Mouse (Mus musculus) lung, embryonic 15.5 days (tissue): ENCODE measurements around the gene Mxi1. TPM values are rescaled to one million over a fixed set of nuclear protein-coding genes. Genes with fewer than 3 reads are reported as not detected.

Source experiments
- ATAC-seq: fragments of 200-750 bp; cut with Nextera tagmentation; 2 replicates; pipeline ENCODE4 v1.8.0; 2017; ENCODE audit warnings: moderate number of reproducible peaks, borderline replicate concordance; ENCODE audit not compliant: low FRiP score, low TSS enrichment; ENCODE audit errors: extremely low read depth
- H3K27ac ChIP-seq: fragments of 300-500 bp; sonication (generic); 2 replicates; pipeline ENCODE4 v1.5.1; 2015; ENCODE audit warnings: moderate library complexity, mild to moderate bottlenecking, inconsistent platforms
- H3K27me3 ChIP-seq: fragments of 300-500 bp; sonication (generic); 2 replicates; pipeline ENCODE4 v1.6.1; 2015; ENCODE audit warnings: inconsistent platforms
- H3K36me3 ChIP-seq: fragments of 300-500 bp; sonication (generic); 2 replicates; pipeline ENCODE4 v1.6.1; 2015; ENCODE audit warnings: inconsistent platforms
- H3K4me1 ChIP-seq: fragments of 300-500 bp; sonication (generic); 2 replicates; pipeline ENCODE4 v1.6.1; 2015; ENCODE audit warnings: inconsistent platforms
- H3K4me2 ChIP-seq: fragments of 300-500 bp; sonication (generic); 2 replicates; pipeline ENCODE4 v1.6.1; 2015; ENCODE audit warnings: inconsistent platforms, mild to moderate bottlenecking, moderate library complexity
- H3K4me3 ChIP-seq: fragments of 300-500 bp; sonication (generic); 2 replicates; pipeline ENCODE4 v1.5.1; 2015; ENCODE audit warnings: mild to moderate bottlenecking, inconsistent platforms
- H3K9ac ChIP-seq: fragments of 300-500 bp; sonication (generic); 2 replicates; pipeline ENCODE4 v1.6.1; 2015; ENCODE audit warnings: inconsistent platforms
- H3K9me3 ChIP-seq: fragments of 300-500 bp; sonication (generic); 2 replicates; pipeline ENCODE4 v1.6.1; 2016; ENCODE audit warnings: inconsistent platforms
- WGBS: fragments of 180-500 bp; shearing (Covaris S2); methylation state at CpG from one replicate; pipeline ENCODE4 v1.1.7; 2015; 5-methylcytosine and 5-hydroxymethylcytosine counted together
- polyA plus RNA-seq: library from polyadenylated mRNA; unstranded; fragments of >200 nt; fragmentation: Nextera tagmentation; extraction: Ambion mirVana; gene quantifications from 2 replicates; pipeline ENCODE4 v1.2.1, GENCODE M21; 2015

The Mxi1 gene
- polyA plus RNA-seq, 1 experiment from 2014 or later: 38.4 TPM

- H3K4me3 ChIP-seq: no peak overlapping the region
- WGBS: 53% methylated on average over 11 of the region's 11 CpGs
- ATAC-seq: no peak
- no peaks in the 10 kb centered on the region for H3K27me3 ChIP-seq
- H3K4me2 ChIP-seq: no peak overlapping the region
- 0 out of 2 replicates have a peak, but pooled peaks cover 7% of the 10 kb centered on the region for H3K4me1 ChIP-seq
- H3K9ac ChIP-seq: no peak overlapping the region
- H3K27ac ChIP-seq: no peak overlapping the region
- no peaks in the 10 kb centered on the region for H3K9me3 ChIP-seq
- H3K36me3 ChIP-seq: no peaks in the 10 kb centered on the region
These were observed 3.6 kb upstream of the Mxi1 start for GRCm38 (mm10) chr19:53306706-53307105.

DNA sequence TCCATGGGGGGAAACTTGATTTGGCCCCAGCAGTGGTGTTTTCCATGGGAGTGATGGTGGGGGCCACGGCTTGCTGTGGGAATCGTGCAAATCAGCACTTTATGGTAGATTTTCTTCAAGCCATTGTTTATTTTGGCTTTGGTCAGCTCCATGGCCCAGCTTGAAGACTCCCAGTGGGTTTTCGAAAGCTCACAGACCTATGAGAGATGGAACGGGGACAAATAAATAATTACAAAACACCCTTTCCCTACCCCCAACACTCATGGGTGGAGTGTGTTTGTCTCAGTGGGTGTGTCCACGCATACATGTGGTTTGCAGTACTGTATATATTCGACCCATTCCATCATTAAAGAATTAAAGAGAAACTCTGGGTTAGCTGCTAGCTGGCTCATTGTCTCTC, 3.1 kb upstream of the Mxi1 start:
- Histone ChIP-seq H3K36me3 (no peaks in the 10 kb centered on the region), H3K9ac (no peak overlapping the region), H3K4me2 (no peak overlapping the region), H3K4me1 (0 out of 2 replicates have a peak, but pooled peaks cover 7% of the 10 kb centered on the region), H3K27ac (no peak overlapping the region), H3K27me3 (no peaks in the 10 kb centered on the region), H3K4me3 (no peak overlapping the region), H3K9me3 (no peaks in the 10 kb centered on the region)
- WGBS: 42% methylated on average over 6 of the region's 6 CpGs
- no peak for ATAC-seq

GRCm38 (mm10) chr19:53309631-53310030, 687 bp upstream of the Mxi1 start:
- Histone ChIP-seq H3K27ac (no peak overlapping the region), H3K4me2 (no peak overlapping the region)
- no peak for ATAC-seq

DNA sequence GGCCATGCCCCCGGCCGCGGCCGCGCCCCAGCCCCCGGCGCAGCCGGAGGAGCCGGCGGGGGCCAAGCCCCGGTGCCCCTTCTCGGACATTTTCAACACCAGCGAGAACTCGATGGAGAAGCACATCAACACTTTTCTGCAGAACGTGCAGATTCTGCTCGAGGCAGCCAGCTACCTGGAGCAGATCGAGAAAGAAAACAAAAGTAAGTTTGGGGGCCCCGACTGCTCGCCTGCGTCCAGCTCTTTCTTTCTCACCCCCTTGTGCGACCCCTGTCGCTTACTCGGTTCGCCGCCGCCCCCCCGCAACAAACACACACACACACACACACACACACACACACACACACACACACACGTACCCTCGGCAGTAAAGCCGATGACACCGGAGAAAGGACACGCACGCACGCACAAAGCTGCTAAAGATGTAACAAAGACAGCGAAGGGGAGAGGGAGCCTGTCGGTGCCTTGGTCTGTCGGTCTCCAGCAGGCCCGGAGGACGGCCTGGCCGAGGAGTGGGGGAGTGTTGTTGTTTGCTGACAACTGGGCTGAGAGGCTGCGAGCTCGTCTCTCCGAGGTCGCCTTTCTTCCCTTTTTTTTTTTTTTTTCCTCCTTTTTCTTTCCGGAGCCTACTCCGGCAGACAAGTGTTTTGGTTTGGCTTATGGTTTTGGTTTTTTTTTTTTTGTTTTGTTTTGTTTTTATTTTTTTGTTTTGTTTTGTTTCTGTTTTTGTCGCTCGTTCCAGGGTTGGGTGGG, 629 bp downstream of the Mxi1 start:
- ATAC-seq: no peak
- WGBS: under 1% methylated on average over 48 of the region's 48 CpGs

More at GRCm38 (mm10) chr19:53309631-53310030, 687 bp upstream of the Mxi1 start:
- 25% methylated on average over 4 of the region's 4 CpGs for WGBS
- Histone ChIP-seq H3K9ac (no peak overlapping the region), H3K9me3 (no peaks in the 10 kb centered on the region), H3K36me3 (no peaks in the 10 kb centered on the region), H3K4me3 (no peak overlapping the region), H3K27me3 (no peaks in the 10 kb centered on the region), H3K4me1 (peaks cover 10% of the 10 kb centered on the region)

DNA sequence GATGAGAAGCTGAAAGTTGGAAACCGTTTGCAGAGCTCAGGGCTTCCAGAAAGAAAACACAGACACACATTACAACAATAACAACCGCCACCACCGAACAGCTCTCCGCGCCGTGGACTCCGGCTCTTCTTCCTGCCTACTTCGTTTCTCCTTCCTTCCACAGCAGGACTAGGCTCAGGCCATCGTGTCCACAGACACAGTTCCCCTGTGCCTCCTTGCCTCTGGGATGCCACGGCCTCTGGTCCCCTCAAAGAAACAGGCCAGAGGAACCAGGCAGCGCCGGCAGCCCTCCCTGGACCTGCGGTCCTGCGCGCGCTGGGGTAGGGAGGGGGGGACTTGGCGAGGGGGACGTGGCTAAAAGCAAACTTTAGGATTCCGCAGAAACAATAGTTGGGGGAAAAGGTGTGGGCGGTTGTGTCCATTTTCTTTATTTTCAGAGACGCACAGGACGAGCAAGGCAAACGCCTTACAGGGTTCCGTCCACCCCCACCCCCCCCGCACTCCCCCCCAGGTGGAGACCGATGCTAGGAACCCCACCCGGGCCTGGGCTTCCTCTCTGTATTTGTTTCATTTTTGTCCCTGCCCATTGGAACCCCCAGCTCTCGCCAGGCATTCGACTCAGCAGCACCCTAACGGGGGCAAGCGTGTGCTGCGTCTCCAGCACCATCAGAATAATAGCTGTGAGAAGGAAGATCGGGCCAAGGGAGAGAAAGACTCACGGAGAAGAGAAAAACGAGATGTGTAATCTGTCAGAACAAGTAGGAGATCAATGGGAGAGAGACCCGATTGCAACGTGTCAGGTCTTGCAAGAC, 1.4 kb downstream of the Mxi1 start:
- no peaks in the 10 kb centered on the region for H3K27me3 ChIP-seq
- WGBS: under 1% methylated on average over 37 of the region's 37 CpGs
- H3K4me1 ChIP-seq: peaks cover 18% of the 10 kb centered on the region
- H3K9ac ChIP-seq: peak overlapping the region; percentile 64
- no peak for ATAC-seq
- peak overlapping the region; percentile 93 for H3K4me3 ChIP-seq
- peak overlapping the region; percentile 94 for H3K4me2 ChIP-seq
- peak overlapping the region; percentile 97 for H3K27ac ChIP-seq
- H3K9me3 ChIP-seq: no peaks in the 10 kb centered on the region
- H3K36me3 ChIP-seq: no peaks in the 10 kb centered on the region

More for the DNA sequence above, 629 bp downstream of the Mxi1 start:
- Histone ChIP-seq H3K27me3 (no peaks in the 10 kb centered on the region), H3K9me3 (no peaks in the 10 kb centered on the region), H3K4me3 (peak overlapping the region; percentile 93), H3K27ac (peak overlapping the region; percentile 97), H3K9ac (peak overlapping the region; percentile 64), H3K4me1 (peaks cover 18% of the 10 kb centered on the region), H3K36me3 (no peaks in the 10 kb centered on the region), H3K4me2 (peak overlapping the region; percentile 94)

GRCm38 (mm10) chr19:53312336-53312871, 2.1 kb downstream of the Mxi1 start:
- 1% methylated on average over 25 of the region's 26 CpGs for WGBS
- H3K9me3 ChIP-seq: no peaks in the 10 kb centered on the region
- H3K4me1 ChIP-seq: peaks cover 24% of the 10 kb centered on the region
- H3K27ac ChIP-seq: peak overlapping the region; percentile 97
- ATAC-seq: 0 out of 2 replicates have a peak, but pooled peaks have one; percentile 7
- peak overlapping the region; percentile 64 for H3K9ac ChIP-seq
- peak overlapping the region; percentile 94 for H3K4me2 ChIP-seq
- H3K4me3 ChIP-seq: peak overlapping the region; percentile 93
- H3K27me3 ChIP-seq: no peaks in the 10 kb centered on the region
- no peaks in the 10 kb centered on the region for H3K36me3 ChIP-seq

DNA sequence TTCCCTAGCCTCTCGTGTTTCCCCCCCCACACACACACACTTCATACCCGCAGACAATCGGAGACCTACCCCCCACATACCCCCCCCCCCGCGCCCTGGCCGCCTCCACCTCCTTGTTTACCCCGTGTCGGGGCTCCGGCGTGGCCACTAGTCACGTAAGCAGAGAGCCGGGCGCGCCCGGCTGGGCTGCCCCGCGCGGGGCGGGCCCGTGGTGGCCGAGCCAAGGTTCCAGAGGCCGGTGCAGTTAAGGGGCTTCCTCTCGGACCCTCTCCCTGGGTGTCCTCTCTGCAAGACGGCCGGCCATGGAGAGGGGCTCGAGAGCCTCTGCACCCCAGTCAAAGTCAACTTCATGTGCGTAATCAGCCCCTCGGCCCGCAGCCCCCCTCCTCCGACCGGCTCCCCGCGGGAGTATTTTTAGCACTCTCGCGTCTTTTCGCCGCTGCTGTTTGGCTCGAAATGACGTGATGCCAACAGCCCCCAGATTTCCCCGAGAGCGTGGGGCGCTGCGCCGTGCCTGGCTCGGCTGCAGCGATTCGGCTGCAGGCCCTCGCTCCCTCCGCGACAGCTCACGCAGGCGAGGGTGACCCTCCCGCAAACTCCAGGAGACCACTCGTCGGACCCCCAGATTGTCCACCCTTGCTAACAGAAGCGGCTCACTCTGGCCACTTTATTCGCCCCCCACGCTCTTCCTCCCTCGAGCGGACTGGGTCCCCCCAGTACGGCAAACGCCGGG, 2.8 kb downstream of the Mxi1 start:
- peak; percentile 24 for ATAC-seq
- no peaks in the 10 kb centered on the region for H3K36me3 ChIP-seq
- H3K4me2 ChIP-seq: peak overlapping the region; percentile 94
- H3K4me1 ChIP-seq: peaks cover 29% of the 10 kb centered on the region
- no peaks in the 10 kb centered on the region for H3K9me3 ChIP-seq
- WGBS: under 1% methylated on average over 60 of the region's 63 CpGs
- H3K27me3 ChIP-seq: no peaks in the 10 kb centered on the region
- peak overlapping the region; percentile 93 for H3K4me3 ChIP-seq
- peak overlapping the region; percentile 64 for H3K9ac ChIP-seq
- peak overlapping the region; percentile 97 for H3K27ac ChIP-seq

- under 1% methylated on average over 52 of the region's 52 CpGs for WGBS
- Histone ChIP-seq H3K9me3 (no peaks in the 10 kb centered on the region), H3K4me3 (peak overlapping the region; percentile 93), H3K27me3 (no peaks in the 10 kb centered on the region), H3K4me2 (peak overlapping the region; percentile 94), H3K4me1 (peaks cover 33% of the 10 kb centered on the region), H3K36me3 (no peaks in the 10 kb centered on the region), H3K9ac (peak overlapping the region; percentile 64), H3K27ac (peak overlapping the region; percentile 97)
- ATAC-seq: peak; percentile 85
These were observed 3.5 kb downstream of the Mxi1 start for GRCm38 (mm10) chr19:53313684-53314443.

GRCm38 (mm10) chr19:53314530-53315208, 4.4 kb downstream of the Mxi1 start:
- ATAC-seq: no peak
- Histone ChIP-seq H3K9me3 (no peaks in the 10 kb centered on the region), H3K27me3 (no peaks in the 10 kb centered on the region), H3K4me1 (peaks cover 34% of the 10 kb centered on the region), H3K4me3 (peak overlapping the region; percentile 93), H3K27ac (peak overlapping the region; percentile 60; the same call in 1 of the 2 replicates), H3K4me2 (peak overlapping the region; percentile 94), H3K9ac (no peak overlapping the region), H3K36me3 (no peaks in the 10 kb centered on the region)
- 42% methylated on average over 16 of the region's 16 CpGs for WGBS

DNA sequence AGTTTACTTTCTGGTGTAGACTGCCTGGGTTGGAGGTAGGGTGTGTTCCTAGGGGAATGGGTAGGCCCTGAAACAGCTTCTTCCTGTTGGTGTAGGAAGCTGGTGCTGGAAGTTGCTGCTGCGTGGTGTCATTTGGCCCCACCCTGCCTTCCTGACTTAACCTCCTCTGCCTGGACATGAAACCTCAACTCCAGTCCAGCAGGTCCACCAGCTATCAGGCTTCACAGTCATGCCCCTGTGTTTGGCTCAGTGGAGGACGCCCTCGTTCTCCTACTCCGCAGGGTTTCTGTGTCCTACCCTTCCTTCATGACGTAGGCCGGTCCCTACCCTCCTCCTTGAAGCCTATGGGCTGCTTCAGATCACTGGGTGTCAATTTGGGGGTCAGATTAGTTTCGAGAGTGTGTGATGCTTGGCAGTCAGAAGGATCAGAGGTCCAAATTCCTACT, 4.9 kb downstream of the Mxi1 start:
- no peak for ATAC-seq
- Histone ChIP-seq H3K4me2 (no peak overlapping the region), H3K4me3 (no peak overlapping the region), H3K4me1 (peaks cover 29% of the 10 kb centered on the region), H3K27ac (0 out of 2 replicates have a peak overlapping the region, but pooled peaks have one; percentile 60), H3K27me3 (no peaks in the 10 kb centered on the region), H3K9me3 (no peaks in the 10 kb centered on the region), H3K9ac (no peak overlapping the region), H3K36me3 (no peaks in the 10 kb centered on the region)
- 83% methylated on average over 7 of the region's 7 CpGs for WGBS
